Mouse (Mus musculus) neural tube, embryonic 14.5 days (tissue): ENCODE data around the gene Smyd3. TPM values are rescaled to one million over a fixed set of nuclear protein-coding genes. Genes with fewer than 3 reads are reported as not detected.
A peak's percentile ranks its signal among the peaks of the same experiment; 100 is the strongest.

Experiments
- ATAC-seq: fragments of 200-750 bp; cut with Nextera tagmentation; 2 replicates; pipeline ENCODE4 v1.8.0; 2017; ENCODE audit warnings: low read depth, mild to moderate bottlenecking, moderate TSS enrichment, moderate library complexity
- H3K27ac ChIP-seq: fragments of 300-500 bp; sonication (generic); 2 replicates; pipeline ENCODE4 v1.5.1; 2014; ENCODE audit warnings: low read depth, mild to moderate bottlenecking, control low read depth, low read length, moderate library complexity, mixed read lengths
- H3K27me3 ChIP-seq: fragments of 300-500 bp; sonication (generic); 2 replicates; pipeline ENCODE4 v1.6.1; 2014; ENCODE audit warnings: low read length; ENCODE audit not compliant: control insufficient read depth, insufficient read depth
- H3K36me3 ChIP-seq: fragments of 300-500 bp; sonication (generic); 2 replicates; pipeline ENCODE4 v1.6.1; 2014; ENCODE audit warnings: low read length, mixed read lengths; ENCODE audit not compliant: control insufficient read depth, insufficient read depth
- H3K4me1 ChIP-seq: fragments of 300-500 bp; sonication (generic); 2 replicates; pipeline ENCODE4 v1.6.1; 2014; ENCODE audit warnings: low read length; ENCODE audit not compliant: control insufficient read depth, insufficient read depth
- H3K4me2 ChIP-seq: fragments of 300-500 bp; sonication (generic); 2 replicates; pipeline ENCODE4 v1.6.1; 2014; ENCODE audit warnings: mild to moderate bottlenecking, low read depth, low read length, control low read depth
- H3K4me3 ChIP-seq: fragments of 300-500 bp; sonication (generic); 2 replicates; pipeline ENCODE4 v1.5.1; 2014; ENCODE audit warnings: low read depth, low read length, control low read depth, mixed read lengths
- H3K9ac ChIP-seq: fragments of 300-500 bp; sonication (generic); replicated peaks from 2 replicates; pipeline ENCODE4 v1.6.1; 2014; ENCODE audit warnings: low read depth, mild to moderate bottlenecking, control low read depth, low read length, mixed read lengths
- H3K9me3 ChIP-seq: fragments of 300-500 bp; sonication (generic); 2 replicates; pipeline ENCODE4 v1.6.1; 2016; ENCODE audit warnings: low read length; ENCODE audit not compliant: control insufficient read depth
- WGBS: fragments of 180-500 bp; shearing (Covaris S2); extraction: QIAGEN DNeasy Blood & Tissue Kit; methylation state at CpG from one replicate; pipeline ENCODE4 v1.1.7; 2014; 5-methylcytosine and 5-hydroxymethylcytosine counted together
- polyA plus RNA-seq: library from polyadenylated mRNA; unstranded; fragments of >200 nt; fragmentation: Nextera tagmentation; extraction: Ambion mirVana; gene quantifications from 2 replicates; pipeline ENCODE4 v1.2.1, GENCODE M21; 2014

Smyd3 gene
- polyA plus RNA-seq, 1 experiment from 2014 or later = 25.6 TPM

- H3K4me1 ChIP-seq = no peaks in the 10 kb centered on the region
- no peak for ATAC-seq
These were observed 156.1 kb downstream of the Smyd3 start for GRCm38 (mm10) chr1:179361481-179362466.

GRCm38 (mm10) chr1:179357111-179357510 lies 160.7 kb downstream of the Smyd3 start:
- 86% methylated on average over 2 of the region's 2 CpGs for WGBS
- Histone ChIP-seq H3K27ac (no peak overlapping the region), H3K36me3 (no peaks in the 10 kb centered on the region), H3K4me2 (no peak overlapping the region), H3K9me3 (no peaks in the 10 kb centered on the region), H3K9ac (no peak overlapping the region), H3K4me1 (no peaks in the 10 kb centered on the region), H3K4me3 (no peak overlapping the region), H3K27me3 (no peaks in the 10 kb centered on the region)
- ATAC-seq = no peak

More at GRCm38 (mm10) chr1:179361481-179362466, 156.1 kb downstream of the Smyd3 start:
- Histone ChIP-seq H3K36me3 (no peaks in the 10 kb centered on the region), H3K9me3 (no peaks in the 10 kb centered on the region), H3K4me3 (no peak overlapping the region), H3K9ac (no peak overlapping the region), H3K27me3 (no peaks in the 10 kb centered on the region), H3K27ac (no peak overlapping the region), H3K4me2 (no peak overlapping the region)
- 76% methylated on average over 8 of the region's 8 CpGs for WGBS

DNA sequence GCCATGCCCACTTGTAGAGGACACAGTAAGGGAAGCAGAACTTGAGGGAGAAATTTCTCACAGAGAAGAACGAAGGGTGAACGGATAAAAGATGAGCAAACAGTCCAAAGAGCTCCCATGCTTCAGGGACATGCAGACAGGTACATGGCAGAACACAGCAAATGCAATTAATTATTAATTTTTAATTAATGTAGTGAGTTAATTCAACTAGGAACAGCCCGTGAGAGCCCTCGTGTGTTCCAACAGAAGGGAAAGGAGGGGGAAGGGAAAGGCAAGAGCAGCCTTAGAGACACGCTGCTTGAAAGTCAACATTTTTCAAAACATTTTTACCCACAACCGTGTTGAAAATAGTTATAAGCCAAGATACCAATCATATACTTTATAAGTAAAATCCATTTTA lies 163.6 kb downstream of the Smyd3 start:
- Histone ChIP-seq H3K4me1 (no peaks in the 10 kb centered on the region), H3K4me2 (no peak overlapping the region), H3K9ac (no peak overlapping the region), H3K4me3 (no peak overlapping the region), H3K9me3 (no peaks in the 10 kb centered on the region), H3K27me3 (no peaks in the 10 kb centered on the region), H3K27ac (no peak overlapping the region), H3K36me3 (no peaks in the 10 kb centered on the region)
- WGBS = 77% methylated on average over 6 of the region's 6 CpGs
- no peak for ATAC-seq

GRCm38 (mm10) chr1:179345318-179345925 lies 172.4 kb downstream of the Smyd3 start:
- no peak overlapping the region for H3K4me2 ChIP-seq
- ATAC-seq = no peak; the same call in 1 of the 2 replicates
- H3K9ac ChIP-seq = no peak overlapping the region
- H3K4me3 ChIP-seq = no peak overlapping the region
- no peaks in the 10 kb centered on the region for H3K27me3 ChIP-seq
- H3K36me3 ChIP-seq = no peaks in the 10 kb centered on the region
- no peaks in the 10 kb centered on the region for H3K9me3 ChIP-seq
- 27% methylated on average over 2 of the region's 2 CpGs for WGBS
- H3K4me1 ChIP-seq = no peaks in the 10 kb centered on the region
- H3K27ac ChIP-seq = peak overlapping the region; percentile 4; the same call in 1 of the 2 replicates

GRCm38 (mm10) chr1:179343426-179343825 lies 174.4 kb downstream of the Smyd3 start:
- Histone ChIP-seq H3K4me3 (no peak overlapping the region), H3K27me3 (no peaks in the 10 kb centered on the region), H3K4me1 (peaks cover 10% of the 10 kb centered on the region), H3K9me3 (no peaks in the 10 kb centered on the region), H3K4me2 (no peak overlapping the region), H3K27ac (no peak overlapping the region), H3K9ac (no peak overlapping the region), H3K36me3 (no peaks in the 10 kb centered on the region)
- ATAC-seq = no peak
- 88% methylated on average over 17 of the region's 17 CpGs for WGBS

DNA sequence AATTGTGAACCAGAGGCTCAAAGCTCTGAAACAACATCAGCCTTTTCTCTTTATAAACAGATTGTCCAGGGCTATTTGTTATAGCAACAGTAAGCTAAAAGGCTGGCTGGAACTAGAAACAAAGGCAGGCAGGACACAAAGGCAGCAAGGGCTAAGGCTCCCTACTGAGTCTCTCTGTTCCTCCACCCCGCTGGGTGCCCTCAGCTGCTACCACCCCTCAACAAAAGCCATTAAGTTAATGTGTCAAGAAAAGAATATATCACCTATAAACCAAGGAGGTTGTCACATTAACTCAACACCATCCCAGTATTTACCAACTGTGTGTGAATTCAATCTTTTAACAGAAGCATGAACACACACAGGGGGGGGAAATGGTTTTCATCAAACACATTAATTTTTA lies 176.3 kb downstream of the Smyd3 start:
- Histone ChIP-seq H3K4me1 (peaks cover 16% of the 10 kb centered on the region), H3K9ac (no peak overlapping the region), H3K27ac (no peak overlapping the region), H3K4me3 (no peak overlapping the region), H3K4me2 (no peak overlapping the region), H3K36me3 (no peaks in the 10 kb centered on the region), H3K9me3 (no peaks in the 10 kb centered on the region), H3K27me3 (no peaks in the 10 kb centered on the region)
- WGBS = 29% methylated on average over 1 of the region's 1 CpGs
- no peak for ATAC-seq

DNA sequence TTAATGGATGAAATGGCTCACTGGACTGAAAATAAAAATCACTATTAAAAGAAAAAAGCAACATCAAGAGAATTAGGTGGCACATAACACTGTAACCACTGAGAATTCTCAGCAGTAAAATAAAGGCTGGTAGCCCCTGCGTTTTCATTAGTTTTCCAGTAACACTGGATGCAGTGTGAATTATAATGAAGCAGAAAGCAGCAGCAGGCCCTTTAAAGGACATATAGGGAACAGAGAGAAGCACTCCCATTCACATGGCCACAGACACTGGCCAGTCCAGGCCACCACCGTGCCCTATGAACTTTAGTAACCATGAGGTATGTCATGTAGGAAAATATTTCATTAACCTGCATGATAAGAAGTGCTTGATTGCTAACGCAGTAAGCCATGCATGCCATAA lies 178.8 kb downstream of the Smyd3 start:
- no peak overlapping the region for H3K4me2 ChIP-seq
- no peak overlapping the region for H3K9ac ChIP-seq
- peaks cover 16% of the 10 kb centered on the region for H3K4me1 ChIP-seq
- WGBS = 45% methylated on average over 3 of the region's 3 CpGs
- H3K27me3 ChIP-seq = no peaks in the 10 kb centered on the region
- H3K27ac ChIP-seq = peak overlapping the region; percentile 71
- ATAC-seq = peak; percentile 31; the same call in 1 of the 2 replicates
- no peaks in the 10 kb centered on the region for H3K36me3 ChIP-seq
- H3K9me3 ChIP-seq = no peaks in the 10 kb centered on the region
- no peak overlapping the region for H3K4me3 ChIP-seq

- H3K27ac ChIP-seq = no peak overlapping the region
These were observed 180.3 kb downstream of the Smyd3 start for GRCm38 (mm10) chr1:179337529-179337928.

DNA sequence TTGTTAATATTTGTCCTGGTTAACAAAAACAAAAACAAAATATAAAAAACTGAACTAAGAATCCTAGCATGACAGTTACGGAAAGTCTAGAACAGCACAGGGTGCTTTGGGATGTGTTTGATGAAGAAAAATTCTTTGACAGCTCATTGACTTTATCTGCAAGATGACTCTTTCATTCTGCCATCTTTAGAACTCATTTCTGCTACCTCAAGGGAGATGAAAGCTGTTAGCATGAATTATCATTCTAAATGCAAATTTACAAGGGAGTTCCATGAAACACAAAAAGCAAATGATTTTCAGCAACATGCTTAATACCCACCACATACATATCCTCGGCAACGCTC lies 190.9 kb downstream of the Smyd3 start:
- H3K9ac ChIP-seq = no peak overlapping the region
- H3K27ac ChIP-seq = peak overlapping the region; percentile 66
- H3K9me3 ChIP-seq = no peaks in the 10 kb centered on the region
- H3K4me1 ChIP-seq = peaks cover 17% of the 10 kb centered on the region; the same call in 1 of the 2 replicates
- no peaks in the 10 kb centered on the region for H3K27me3 ChIP-seq
- no peak for ATAC-seq
- H3K4me2 ChIP-seq = no peak overlapping the region
- H3K4me3 ChIP-seq = no peak overlapping the region
- 56% methylated on average over 3 of the region's 3 CpGs for WGBS
- H3K36me3 ChIP-seq = no peaks in the 10 kb centered on the region

More at GRCm38 (mm10) chr1:179337529-179337928, 180.3 kb downstream of the Smyd3 start:
- no peak for ATAC-seq
- Histone ChIP-seq H3K4me2 (no peak overlapping the region), H3K27me3 (no peaks in the 10 kb centered on the region), H3K9me3 (no peaks in the 10 kb centered on the region), H3K4me1 (peaks cover 16% of the 10 kb centered on the region), H3K9ac (no peak overlapping the region), H3K4me3 (no peak overlapping the region), H3K36me3 (no peaks in the 10 kb centered on the region)
- 84% methylated on average over 5 of the region's 5 CpGs for WGBS
